Mouse (Mus musculus): ENCODE data around the gene Metrn. TPM values are rescaled to one million over a fixed set of nuclear protein-coding genes. Genes with fewer than 3 reads are reported as not detected.
A peak's percentile ranks its signal among the peaks of the same experiment; 100 is the strongest.
"Not testable (repeated sequence)": the region's sequence is repeated elsewhere in the genome, so short reads cannot be mapped to it uniquely, and the experiment has no call there.

Metrn gene
- total and polyA plus RNA-seq, 3 experiments, result 16.9 to 50.1 (median 23.7) TPM

DNA sequence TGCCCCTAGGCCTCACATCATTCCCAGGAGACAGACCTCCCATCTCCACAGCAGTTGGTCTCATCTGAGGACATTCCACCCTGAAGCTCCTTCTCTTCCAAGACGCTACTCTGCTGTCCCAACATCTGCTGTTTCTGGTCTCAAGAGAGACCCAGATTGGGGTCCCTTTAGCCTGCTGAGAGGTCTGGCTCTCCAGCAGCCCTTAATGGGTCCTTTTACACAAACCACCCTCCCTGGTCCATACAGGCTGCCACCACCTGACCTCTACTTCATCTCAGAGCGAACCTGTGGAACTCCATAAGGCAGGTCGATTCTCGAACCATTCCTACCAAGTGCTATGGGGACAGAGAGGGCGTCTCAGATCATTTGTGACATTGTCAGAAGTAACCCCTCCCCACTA lies 11.1 kb upstream of the Metrn start:
- dilution Hi-C loops (cut with MboI; ENCODE audit: extremely low pct_ligation_motif_present, extremely low pct_unique_long_range_greater_than_20kb, low sequenced_read_pairs), result no loop called here
- H3K9ac ChIP-seq (ENCODE audit: insufficient read depth, low read depth), result no peak overlapping the region

GRCm38 (mm10) chr17:25807452-25807851 lies 10.5 kb upstream of the Metrn start:
- DNase-seq (ENCODE audit: extremely low read depth); dilution Hi-C loops (cut with MboI; ENCODE audit: extremely low pct_ligation_motif_present, extremely low pct_unique_long_range_greater_than_20kb, low sequenced_read_pairs); H3K4me1 ChIP-seq (ENCODE audit: control insufficient read depth in 1 of 2, insufficient read depth in 2 of 2); H3K9ac ChIP-seq (ENCODE audit: insufficient read depth, low read depth); H3K36me3 ChIP-seq (replicated peaks in 1 of 2; ENCODE audit: control insufficient read depth in 1 of 2, insufficient read depth in 1 of 2, low read length in 1 of 2); H3K27ac ChIP-seq (ENCODE audit: insufficient read depth, low read depth); H3K79me2 ChIP-seq (replicated peaks; ENCODE audit: control insufficient read depth, extremely low read depth, insufficient read depth, poor library complexity, severe bottlenecking); H3K9me3 ChIP-seq (replicated peaks; ENCODE audit: low read length); H3K4me3 ChIP-seq (replicated peaks in 1 of 3; ENCODE audit: low read depth in 2 of 3, low read length in 2 of 3, poor library complexity in 1 of 3); H3K4me2 ChIP-seq (ENCODE audit: insufficient read depth, low read depth, poor library complexity, severe bottlenecking); in situ Hi-C loops (cut with MboI; ENCODE audit: low pct_ligation_motif_present, low pct_unique_long_range_greater_than_20kb, low sequenced_read_pairs): not testable (repeated sequence)
- H3K27me3 ChIP-seq (replicated peaks), result peaks cover 74% of the 10 kb centered on the region
- 0 out of 4 replicates have a peak, but pooled peaks of 1 of the 2 experiments have one; percentile 14 for TF ChIP-seq CTCF (conservative IDR thresholded peaks at IDR 0.05 in 1 of 2, IDR thresholded peaks at IDR 0.05 in 1 of 2; ENCODE audit: low read depth in 2 of 2, low read length in 2 of 2)

More for the DNA sequence above, 11.1 kb upstream of the Metrn start:
- H3K27me3 ChIP-seq (replicated peaks), result peaks cover 74% of the 10 kb centered on the region
- H3K27ac ChIP-seq (ENCODE audit: insufficient read depth, low read depth), result no peak overlapping the region
- TF ChIP-seq EP300 (IDR thresholded peaks at IDR 0.05; ENCODE audit: low read length) (no peak), ZC3H11A (IDR thresholded peaks at IDR 0.05; ENCODE audit: low read depth, low read length) (no peak), ZMIZ1 (IDR thresholded peaks at IDR 0.05; ENCODE audit: low read depth, low read length) (no peak), KAT2A (IDR thresholded peaks at IDR 0.05; ENCODE audit: insufficient replicate concordance, low read length) (no peak), NELFE (IDR thresholded peaks at IDR 0.05; ENCODE audit: low read depth, low read length) (no peak), E2F4 (IDR thresholded peaks at IDR 0.05; ENCODE audit: insufficient replicate concordance, low read depth, low read length) (no peak), UBTF (IDR thresholded peaks at IDR 0.05; ENCODE audit: low read depth, low read length) (no peak), MAX (IDR thresholded peaks at IDR 0.05; ENCODE audit: low read length) (no peak), CTCF (conservative IDR thresholded peaks at IDR 0.05 in 1 of 2, IDR thresholded peaks at IDR 0.05 in 1 of 2; ENCODE audit: low read depth in 2 of 2, low read length in 2 of 2) (no peak), MYC (IDR thresholded peaks at IDR 0.05; ENCODE audit: low read depth, low read length) (no peak), POLR2AphosphoS2 (IDR thresholded peaks at IDR 0.05; ENCODE audit: low read depth, low read length) (no peak), USF1 (IDR thresholded peaks at IDR 0.05; ENCODE audit: low read depth, low read length) (no peak), MEF2A (IDR thresholded peaks at IDR 0.05; ENCODE audit: borderline replicate concordance, low read depth, low read length) (no peak), CHD2 (IDR thresholded peaks at IDR 0.05; ENCODE audit: low read length) (no peak), ETS1 (conservative IDR thresholded peaks at IDR 0.05; ENCODE audit: low read depth, low read length) (no peak)
- H3K79me2 ChIP-seq (replicated peaks; ENCODE audit: control insufficient read depth, extremely low read depth, insufficient read depth, poor library complexity, severe bottlenecking), result no peaks in the 10 kb centered on the region
- no peak overlapping the region for H3K4me2 ChIP-seq (ENCODE audit: insufficient read depth, low read depth, poor library complexity, severe bottlenecking)
- DNase-seq (ENCODE audit: extremely low read depth), result no peak
- H3K4me1 ChIP-seq (ENCODE audit: control insufficient read depth in 1 of 2, insufficient read depth in 2 of 2), result 0 out of 4 replicates have a peak, but pooled peaks cover 0 to 3% of the 10 kb centered on the region in 2 experiments
- in situ Hi-C loops (cut with MboI; ENCODE audit: low pct_ligation_motif_present, low pct_unique_long_range_greater_than_20kb, low sequenced_read_pairs), result no loop called here
- no peak overlapping the region for H3K4me3 ChIP-seq (replicated peaks in 1 of 3; ENCODE audit: low read depth in 2 of 3, low read length in 2 of 3, poor library complexity in 1 of 3)
- no peaks in the 10 kb centered on the region for H3K9me3 ChIP-seq (replicated peaks; ENCODE audit: low read length)
- no peaks in the 10 kb centered on the region for H3K36me3 ChIP-seq (replicated peaks in 1 of 2; ENCODE audit: control insufficient read depth in 1 of 2, insufficient read depth in 1 of 2, low read length in 1 of 2)
